Mouse (Mus musculus): Measurements from ENCODE around the gene Hoxd3.

- no peak for TF ChIP-seq GATA1 (IDR thresholded peaks at IDR 0.05; ENCODE audit: low read length)
- no peak for TF ChIP-seq TAL1 (IDR thresholded peaks at IDR 0.05; ENCODE audit: low read length)
These were observed 66.0 kb downstream of the Hoxd3 start for GRCm38 (mm10) chr2:74777536-74778275.

Measured in erythroblast, embryonic 14.5 days (primary cell).